Comparison of ENCODE assay signal across 19 mouse cellular contexts in the genomic region with DNA sequence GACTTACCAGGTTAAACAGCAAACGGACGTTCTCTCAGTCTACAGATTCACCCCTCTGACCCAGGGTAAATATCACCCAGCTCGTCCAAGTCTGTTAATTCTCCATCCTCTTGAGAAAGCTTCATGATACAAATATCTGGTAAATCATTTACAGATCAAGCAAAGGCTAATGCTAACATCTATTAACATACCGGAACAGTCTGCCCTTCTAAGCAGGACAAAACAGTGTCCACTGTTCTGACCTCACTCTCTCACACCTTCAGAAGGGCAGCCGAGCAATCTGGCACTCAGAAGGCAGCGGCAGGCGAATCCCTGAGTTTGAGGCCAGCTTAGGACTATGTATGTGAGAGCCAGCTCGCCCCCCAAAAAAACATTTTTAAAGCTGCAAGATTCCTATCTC. TPM values are rescaled to one million over a fixed set of nuclear protein-coding genes. Genes with fewer than 3 reads are reported as not detected.
A peak's percentile ranks its signal among the peaks of the same experiment; 100 is the strongest.
DNase-seq lines count a peak whose midpoint lies in the region; ATAC-seq and TF ChIP-seq lines count a peak whose summit lies in the region.
"Had no signal": no experiment of that assay in that cellular context is flagged by ENCODE, and none has a peak within 500 bp of the region (broad histone marks: within the 10 kb centered on the region; RNA-seq: fewer than 3 reads in every experiment).

No protein-coding gene starts in this region.

- H3K27me3 ChIP-seq in lung, embryonic 14.5 days (ENCODE audit: insufficient read depth, low read length): no peaks in the 10 kb centered on the region
- no peaks in the 10 kb centered on the region for H3K27me3 ChIP-seq in kidney, postnatal 0 days (ENCODE audit: insufficient read depth, low read length)
- no peaks in the 10 kb centered on the region for H3K27me3 ChIP-seq in liver, postnatal 0 days (ENCODE audit: insufficient read depth, low read length)
- H3K27me3 ChIP-seq: CH12.LX; embryonic facial prominence, embryonic 15.5 days; forebrain, embryonic 15.5 days; heart, embryonic 13.5 days had no signal

- 36% methylated on average over 8 of the region's 8 CpGs for WGBS in lung, embryonic 14.5 days
- 42% methylated on average over 8 of the region's 8 CpGs for WGBS in kidney, postnatal 0 days
- 65% methylated on average over 8 of the region's 8 CpGs for WGBS in liver, postnatal 0 days (ENCODE audit: insufficient replicate concordance)

- peak; percentile 14 for DNase-seq in cerebellum, adult 9-10 months
- no peak for DNase-seq in cerebellum, postnatal 14 days
- no peak for DNase-seq in lung, embryonic 14.5 days
- no peak for DNase-seq in lung, postnatal 10 days
- peak; percentile 61 for DNase-seq in kidney, postnatal 0 days (ENCODE audit: low spot score)
- no peak for DNase-seq in liver, postnatal 0 days
- DNase-seq in right cerebral cortex, postnatal 4 days: no peak
- DNase-seq in T-cell, adult 2 months (ENCODE audit: low spot score): no peak
- DNase-seq: cerebellum, adult 11-12 months; gastrocnemius, postnatal 25 days; layer of hippocampus, adult 9-11 months; lung, adult 2 months; thymus, postnatal 14 days had no signal

- H3K27ac ChIP-seq in lung, embryonic 14.5 days (ENCODE audit: low read depth): peak overlapping the region; percentile 27; the same call in 1 of the 2 replicates
- peak overlapping the region; percentile 68; the same call in 1 of the 2 replicates for H3K27ac ChIP-seq in kidney, postnatal 0 days
- H3K27ac ChIP-seq in liver, postnatal 0 days (ENCODE audit: low read depth): peak overlapping the region; percentile 87
- H3K27ac ChIP-seq: embryonic facial prominence, embryonic 15.5 days; forebrain, embryonic 15.5 days; heart, embryonic 13.5 days; hindbrain, postnatal 0 days had no signal

- H3K4me1 ChIP-seq in lung, embryonic 14.5 days (ENCODE audit: insufficient read depth): peaks cover 18% of the 10 kb centered on the region
- peaks cover 21% of the 10 kb centered on the region for H3K4me1 ChIP-seq in kidney, postnatal 0 days (replicated peaks; ENCODE audit: insufficient read depth, low read length)
- peaks cover 20% of the 10 kb centered on the region for H3K4me1 ChIP-seq in liver, postnatal 0 days (ENCODE audit: insufficient read depth)

- peak overlapping the region; percentile 1; the same call in 1 of the 2 replicates for H3K4me2 ChIP-seq in lung, embryonic 14.5 days
- H3K4me2 ChIP-seq in kidney, postnatal 0 days (ENCODE audit: low read length): peak overlapping the region; percentile 25; the same call in 1 of the 2 replicates
- peak overlapping the region; percentile 56 for H3K4me2 ChIP-seq in liver, postnatal 0 days (ENCODE audit: low read depth, low read length)
- H3K4me2 ChIP-seq: embryonic facial prominence, embryonic 15.5 days; forebrain, embryonic 15.5 days; heart, embryonic 13.5 days; midbrain, embryonic 11.5 days had no signal

- TF ChIP-seq CTCF in lung, embryonic 14.5 days (IDR thresholded peaks at IDR 0.05; ENCODE audit: low read depth): no peak
- no peak for TF ChIP-seq CTCF in kidney, postnatal 0 days (IDR thresholded peaks at IDR 0.05; ENCODE audit: low read depth)
- TF ChIP-seq CTCF in liver, postnatal 0 days (IDR thresholded peaks at IDR 0.05; ENCODE audit: low read depth): no peak

- ATAC-seq in lung, embryonic 14.5 days (ENCODE audit: insufficient read depth): no peak
- ATAC-seq in kidney, postnatal 0 days (replicated peaks; ENCODE audit: low FRiP score, low read depth): peak; percentile 64
- peak; percentile 63 for ATAC-seq in liver, postnatal 0 days
- ATAC-seq: forebrain, embryonic 15.5 days; hindbrain, postnatal 0 days had no signal

- no peak for TF ChIP-seq EP300 in liver, postnatal 0 days (IDR thresholded peaks at IDR 0.05; ENCODE audit: low read depth)

- H3K36me3 ChIP-seq in lung, embryonic 14.5 days (ENCODE audit: insufficient read depth): peaks cover 25% of the 10 kb centered on the region
- no peaks in the 10 kb centered on the region for H3K36me3 ChIP-seq in kidney, postnatal 0 days (ENCODE audit: insufficient read depth, low read length)
- H3K36me3 ChIP-seq in liver, postnatal 0 days (replicated peaks; ENCODE audit: insufficient read depth, low read length): peaks cover 5% of the 10 kb centered on the region; the same call in 1 of the 2 replicates
- H3K36me3 ChIP-seq: embryonic facial prominence, embryonic 15.5 days; forebrain, embryonic 15.5 days had no signal

- no peaks in the 10 kb centered on the region for H3K9me3 ChIP-seq in lung, embryonic 14.5 days (ENCODE audit: low read depth, low read length)
- H3K9me3 ChIP-seq in kidney, postnatal 0 days (replicated peaks; ENCODE audit: low read length): no peaks in the 10 kb centered on the region
- no peaks in the 10 kb centered on the region for H3K9me3 ChIP-seq in liver, postnatal 0 days (ENCODE audit: low read length)
- H3K9me3 ChIP-seq: embryonic facial prominence, embryonic 15.5 days; forebrain, embryonic 15.5 days; heart, embryonic 13.5 days had no signal

- no peak overlapping the region; the same call in 1 of the 2 replicates for H3K9ac ChIP-seq in lung, embryonic 14.5 days
- no peak overlapping the region for H3K9ac ChIP-seq in kidney, postnatal 0 days (ENCODE audit: low read depth, low read length)
- no peak overlapping the region for H3K9ac ChIP-seq in liver, postnatal 0 days (replicated peaks)
- H3K9ac ChIP-seq: embryonic facial prominence, embryonic 15.5 days; forebrain, embryonic 15.5 days; heart, embryonic 13.5 days had no signal

- no peak overlapping the region for H3K4me3 ChIP-seq in lung, embryonic 14.5 days (ENCODE audit: low read depth, low read length)
- no peak overlapping the region for H3K4me3 ChIP-seq in kidney, postnatal 0 days (replicated peaks; ENCODE audit: low read depth, low read length)
- H3K4me3 ChIP-seq in liver, postnatal 0 days (ENCODE audit: low read depth, low read length): peak overlapping the region; percentile 30; the same call in 1 of the 2 replicates
- H3K4me3 ChIP-seq: embryonic facial prominence, embryonic 15.5 days; forebrain, embryonic 15.5 days; heart, embryonic 13.5 days had no signal

RNA-seq across cellular contexts. Expression of gene Hnrnpa0, which starts 5.0 kb away (rescaled TPM):
- 46.5 and 51.7 TPM in 2 replicates for polyA plus RNA-seq in lung, embryonic 14.5 days (2014; fragmentation: Nextera tagmentation; extraction: Ambion mirVana)
- polyA plus RNA-seq in kidney, postnatal 0 days (2015; fragmentation: Nextera tagmentation; extraction: Ambion mirVana): 54.7 and 54.8 TPM in 2 replicates
- 11.0 and 11.4 TPM in 2 replicates for polyA plus RNA-seq in liver, postnatal 0 days (2015; fragmentation: Nextera tagmentation; extraction: Ambion mirVana)

RNA-seq across cellular contexts. Expression of gene Klhl3, which starts 10.0 kb away (rescaled TPM):
- polyA plus RNA-seq in lung, embryonic 14.5 days (2014; fragmentation: Nextera tagmentation; extraction: Ambion mirVana): 3.6 and 3.9 TPM in 2 replicates
- polyA plus RNA-seq in kidney, postnatal 0 days (2015; fragmentation: Nextera tagmentation; extraction: Ambion mirVana): 10.7 and 12.3 TPM in 2 replicates
- polyA plus RNA-seq in liver, postnatal 0 days (2015; fragmentation: Nextera tagmentation; extraction: Ambion mirVana): 2.2 and 2.9 TPM in 2 replicates

RNA-seq across cellular contexts. Expression of gene Idnk, which starts 34.1 kb away (rescaled TPM):
- 29.7 and 30.9 TPM in 2 replicates for polyA plus RNA-seq in lung, embryonic 14.5 days (2014; fragmentation: Nextera tagmentation; extraction: Ambion mirVana)
- 48.5 and 48.7 TPM in 2 replicates for polyA plus RNA-seq in kidney, postnatal 0 days (2015; fragmentation: Nextera tagmentation; extraction: Ambion mirVana)
- 35.4 and 37.6 TPM in 2 replicates for polyA plus RNA-seq in liver, postnatal 0 days (2015; fragmentation: Nextera tagmentation; extraction: Ambion mirVana)

Comparison
In these comparisons a context has a peak if more than half of its experiments do, and no peak if none do; other contexts are left out.
1. DNase-seq: peak in cerebellum, adult 9-10 months (single experiment) and kidney, postnatal 0 days (single experiment); none in cerebellum, postnatal 14 days (0 of 2), lung, embryonic 14.5 days (single experiment), lung, postnatal 10 days (single experiment), liver, postnatal 0 days (single experiment), right cerebral cortex, postnatal 4 days (single experiment) and T-cell, adult 2 months (single experiment).
2. H3K27ac ChIP-seq: peak in every context shown above with its lines; median percentile 87 in liver, postnatal 0 days; 68 in kidney, postnatal 0 days; 27 in lung, embryonic 14.5 days.
3. H3K4me2 ChIP-seq: peak in every context shown above with its lines; median percentile 56 in liver, postnatal 0 days; 25 in kidney, postnatal 0 days; 1 in lung, embryonic 14.5 days.